Mouse (Mus musculus): ENCODE data around the gene Rtf2. TPM values are rescaled to one million over a fixed set of nuclear protein-coding genes. Genes with fewer than 3 reads are reported as not detected.

Gene Rtf2
- polyA plus RNA-seq, 1 experiment = 53.6 TPM

- no peak overlapping the region for H3K4me3 ChIP-seq (replicated peaks; ENCODE audit: control insufficient read depth, low read depth, low read length)
- peaks cover 11% of the 10 kb centered on the region; the same call in 1 of the 2 replicates for H3K4me1 ChIP-seq (ENCODE audit: control insufficient read depth, insufficient read depth, low read length)
- 0 out of 2 replicates have a peak, but pooled peaks have one; percentile 5 for TF ChIP-seq CTCF (IDR thresholded peaks at IDR 0.05; ENCODE audit: control insufficient read depth, insufficient read depth, low read length)
- no peak for TF ChIP-seq POLR2A (IDR thresholded peaks at IDR 0.05; ENCODE audit: borderline replicate concordance, control insufficient read depth, low read depth, low read length)
- WGBS = 8% methylated on average over 13 of the region's 13 CpGs
- peak overlapping the region; percentile 94 for H3K27ac ChIP-seq (ENCODE audit: control insufficient read depth, insufficient read depth, low read depth, low read length, poor library complexity)
Measured at GRCm38 (mm10) chr2:172401116-172401825, 39.1 kb upstream of the Rtf2 start.

- WGBS = 70% methylated on average over 7 of the region's 7 CpGs
- H3K4me3 ChIP-seq (replicated peaks; ENCODE audit: control insufficient read depth, low read depth, low read length) = no peak overlapping the region
- no peak overlapping the region for H3K27ac ChIP-seq (ENCODE audit: control insufficient read depth, insufficient read depth, low read depth, low read length, poor library complexity)
- TF ChIP-seq POLR2A (IDR thresholded peaks at IDR 0.05; ENCODE audit: borderline replicate concordance, control insufficient read depth, low read depth, low read length) = no peak
- TF ChIP-seq CTCF (IDR thresholded peaks at IDR 0.05; ENCODE audit: control insufficient read depth, insufficient read depth, low read length) = no peak
- peaks cover 8% of the 10 kb centered on the region; the same call in 1 of the 2 replicates for H3K4me1 ChIP-seq (ENCODE audit: control insufficient read depth, insufficient read depth, low read length)
Measured at GRCm38 (mm10) chr2:172404239-172404638, 36.1 kb upstream of the Rtf2 start.

- H3K27ac ChIP-seq (ENCODE audit: control insufficient read depth, insufficient read depth, low read depth, low read length, poor library complexity) = no peak overlapping the region
- no peak overlapping the region for H3K4me3 ChIP-seq (replicated peaks; ENCODE audit: control insufficient read depth, low read depth, low read length)
- peaks cover 4% of the 10 kb centered on the region; the same call in 1 of the 2 replicates for H3K4me1 ChIP-seq (ENCODE audit: control insufficient read depth, insufficient read depth, low read length)
- 44% methylated on average over 3 of the region's 3 CpGs for WGBS
- TF ChIP-seq CTCF (IDR thresholded peaks at IDR 0.05; ENCODE audit: control insufficient read depth, insufficient read depth, low read length) = no peak
- TF ChIP-seq POLR2A (IDR thresholded peaks at IDR 0.05; ENCODE audit: borderline replicate concordance, control insufficient read depth, low read depth, low read length) = no peak
Measured at GRCm38 (mm10) chr2:172405011-172405410, 35.3 kb upstream of the Rtf2 start.

- no peak for TF ChIP-seq POLR2A (IDR thresholded peaks at IDR 0.05; ENCODE audit: borderline replicate concordance, control insufficient read depth, low read depth, low read length)
- TF ChIP-seq CTCF (IDR thresholded peaks at IDR 0.05; ENCODE audit: control insufficient read depth, insufficient read depth, low read length) = no peak
- H3K27ac ChIP-seq (ENCODE audit: control insufficient read depth, insufficient read depth, low read depth, low read length, poor library complexity) = no peak overlapping the region
- H3K4me1 ChIP-seq (ENCODE audit: control insufficient read depth, insufficient read depth, low read length) = peaks cover 1% of the 10 kb centered on the region; the same call in 1 of the 2 replicates
- H3K4me3 ChIP-seq (replicated peaks; ENCODE audit: control insufficient read depth, low read depth, low read length) = no peak overlapping the region
- 59% methylated on average over 4 of the region's 4 CpGs for WGBS
Measured at GRCm38 (mm10) chr2:172406173-172406572, 34.2 kb upstream of the Rtf2 start.

- 65% methylated on average over 2 of the region's 2 CpGs for WGBS
- H3K4me3 ChIP-seq (replicated peaks; ENCODE audit: control insufficient read depth, low read depth, low read length) = no peak overlapping the region
- no peak overlapping the region for H3K27ac ChIP-seq (ENCODE audit: control insufficient read depth, insufficient read depth, low read depth, low read length, poor library complexity)
- no peaks in the 10 kb centered on the region; the same call in 1 of the 2 replicates for H3K4me1 ChIP-seq (ENCODE audit: control insufficient read depth, insufficient read depth, low read length)
- TF ChIP-seq CTCF (IDR thresholded peaks at IDR 0.05; ENCODE audit: control insufficient read depth, insufficient read depth, low read length) (no peak), POLR2A (IDR thresholded peaks at IDR 0.05; ENCODE audit: borderline replicate concordance, control insufficient read depth, low read depth, low read length) (no peak)
Measured at GRCm38 (mm10) chr2:172407499-172407898, 32.9 kb upstream of the Rtf2 start.

- no peak overlapping the region for H3K27ac ChIP-seq (ENCODE audit: control insufficient read depth, insufficient read depth, low read depth, low read length, poor library complexity)
- H3K4me1 ChIP-seq (ENCODE audit: control insufficient read depth, insufficient read depth, low read length) = no peaks in the 10 kb centered on the region
- 79% methylated on average over 2 of the region's 2 CpGs for WGBS
- TF ChIP-seq POLR2A (IDR thresholded peaks at IDR 0.05; ENCODE audit: borderline replicate concordance, control insufficient read depth, low read depth, low read length) (no peak), CTCF (IDR thresholded peaks at IDR 0.05; ENCODE audit: control insufficient read depth, insufficient read depth, low read length) (no peak)
- no peak overlapping the region for H3K4me3 ChIP-seq (replicated peaks; ENCODE audit: control insufficient read depth, low read depth, low read length)
Measured at GRCm38 (mm10) chr2:172410686-172411085, 29.7 kb upstream of the Rtf2 start.

- Histone ChIP-seq H3K4me1 (ENCODE audit: control insufficient read depth, insufficient read depth, low read length) (no peaks in the 10 kb centered on the region), H3K4me3 (replicated peaks; ENCODE audit: control insufficient read depth, low read depth, low read length) (no peak overlapping the region), H3K27ac (ENCODE audit: control insufficient read depth, insufficient read depth, low read depth, low read length, poor library complexity) (no peak overlapping the region)
- 87% methylated on average over 11 of the region's 11 CpGs for WGBS
- TF ChIP-seq CTCF (IDR thresholded peaks at IDR 0.05; ENCODE audit: control insufficient read depth, insufficient read depth, low read length) (no peak), POLR2A (IDR thresholded peaks at IDR 0.05; ENCODE audit: borderline replicate concordance, control insufficient read depth, low read depth, low read length) (no peak)
Measured at GRCm38 (mm10) chr2:172411091-172411490, 29.3 kb upstream of the Rtf2 start.

GRCm38 (mm10) chr2:172412454-172412853 is 27.9 kb upstream of the Rtf2 start:
- H3K4me1 ChIP-seq (ENCODE audit: control insufficient read depth, insufficient read depth, low read length) = no peaks in the 10 kb centered on the region
- peak overlapping the region; percentile 35 for H3K4me3 ChIP-seq (replicated peaks; ENCODE audit: control insufficient read depth, low read depth, low read length)
- no peak overlapping the region for H3K27ac ChIP-seq (ENCODE audit: control insufficient read depth, insufficient read depth, low read depth, low read length, poor library complexity)
- 6% methylated on average over 9 of the region's 9 CpGs for WGBS
- TF ChIP-seq POLR2A (IDR thresholded peaks at IDR 0.05; ENCODE audit: borderline replicate concordance, control insufficient read depth, low read depth, low read length) (no peak), CTCF (IDR thresholded peaks at IDR 0.05; ENCODE audit: control insufficient read depth, insufficient read depth, low read length) (no peak)
